Mouse (Mus musculus): ENCODE measurements around the gene Hist1h4f. TPM values are rescaled to one million over a fixed set of nuclear protein-coding genes. Genes with fewer than 3 reads are reported as not detected.

The Hist1h4f gene
- total RNA-seq, 2 experiments from 2014 or later, result 148 to 159 TPM

- intact Hi-C loops (cut with DNase I), result loop anchor here (5.0 kb wide), 1 partner anchor 35 kb away; the partner anchor contains the start of gene Btn1a1
- no peak for DNase-seq (ENCODE audit: extremely low spot score in 1 of 2, low spot score in 2 of 2)
These were observed 49.3 kb downstream of the Hist1h4f start for GRCm38 (mm10) chr13:23502031-23502567.

GRCm38 (mm10) chr13:23501511-23501910 lies 49.9 kb downstream of the Hist1h4f start:
- intact Hi-C loops (cut with DNase I), result loop anchor here (5.0 kb wide), 1 partner anchor 34 kb away; the partner anchor contains the start of gene Btn1a1

More at GRCm38 (mm10) chr13:23501511-23501910, 49.9 kb downstream of the Hist1h4f start:
- DNase-seq (ENCODE audit: extremely low spot score in 1 of 2, low spot score in 2 of 2), result no peak

Small RNA genes lying within 50 kb of the gene (microRNA-seq; reads per million reads assigned to microRNA genes)
- not detected for gene Gm44297
- gene Gm44359, result not detected
- gene Gm44394, result not detected
- gene n-TStga1, result 1.1 reads per million

Other genes with a start within 250 kb of the Hist1h4f start
- 10 to 100 TPM; 38.1 to 40.8 TPM for gene Zfp322a, start 182.4 kb downstream of the Hist1h4f start, total RNA-seq (2021)
- 1 to 10 TPM; 6.3 to 6.5 TPM for gene Abt1, start 127.8 kb downstream of the Hist1h4f start, total RNA-seq (2021)
- not detected for gene Btn1a1, start 85.7 kb downstream of the Hist1h4f start, total RNA-seq (2021)
- gene Btn2a2, start 62.8 kb downstream of the Hist1h4f start, total RNA-seq (2021), result under 1 TPM; 0.75 to 0.88 TPM
- gene Hist1h4h, start 20.6 kb downstream of the Hist1h4f start, total RNA-seq (2021), result 100 to 1,000 TPM; 265 to 270 TPM
- 10 to 100 TPM; 27.0 to 28.3 TPM for gene Hist1h2af, start 17.7 kb downstream of the Hist1h4f start, total RNA-seq (2021)
- gene Hist1h3g, start 16.2 kb downstream of the Hist1h4f start, total RNA-seq (2021), result 10 to 100 TPM in 1 of 2 experiments, 1 to 10 TPM in 1; 9.7 to 10.4 TPM
- gene Hist1h2bh, start 8.3 kb downstream of the Hist1h4f start, total RNA-seq (2021), result 1 to 10 TPM; 1.4 to 1.7 TPM
- gene Hist1h3f, start 7.6 kb downstream of the Hist1h4f start, total RNA-seq (2021), result 10 to 100 TPM; 22.6 to 23.0 TPM
- 1 to 10 TPM; 4.5 to 5.3 TPM for gene Hist1h1d, start 1.6 kb upstream of the Hist1h4f start, total RNA-seq (2021)
- 10 to 100 TPM; 65.0 to 81.2 TPM for gene Hist1h3e, start 10.7 kb upstream of the Hist1h4f start, total RNA-seq (2021)
- gene Hist1h2ae, start 19.6 kb upstream of the Hist1h4f start, total RNA-seq (2021), result 10 to 100 TPM in 1 of 2 experiments, 1 to 10 TPM in 1; 9.5 to 14.3 TPM
- gene Hist1h2bg, start 19.7 kb upstream of the Hist1h4f start, total RNA-seq (2021), result 100 to 1,000 TPM in 1 of 2 experiments, 10 to 100 TPM in 1; 94.0 to 103 TPM
- gene Hist1h2bf, start 22.5 kb upstream of the Hist1h4f start, total RNA-seq (2021), result 10 to 100 TPM; 38.1 to 39.3 TPM
- gene Hist1h2ad, start 22.7 kb upstream of the Hist1h4f start, total RNA-seq (2021), result 1 to 10 TPM; 5.8 to 9.4 TPM
- gene Hist1h3d, start 24.1 kb upstream of the Hist1h4f start, total RNA-seq (2021), result 1 to 10 TPM; 8.4 to 9.1 TPM
- 100 to 1,000 TPM; 134 to 145 TPM for gene Hist1h4d, start 29.9 kb upstream of the Hist1h4f start, total RNA-seq (2021)
- gene Hist1h2be, start 69.5 kb upstream of the Hist1h4f start, total RNA-seq (2021), result 1 to 10 TPM; 6.8 to 7.2 TPM
- 10 to 100 TPM; 62.5 to 68.0 TPM for gene Hist1h1e, start 70.9 kb upstream of the Hist1h4f start, total RNA-seq (2021)
- 1 to 10 TPM; 2.4 to 2.9 TPM for gene Hist1h2ac, start 132.3 kb upstream of the Hist1h4f start, total RNA-seq (2021)
- 10 to 100 TPM; 17.4 to 21.2 TPM for gene Hist1h2bc, start 132.6 kb upstream of the Hist1h4f start, total RNA-seq (2021)
- gene Hist1h1t, start 144.2 kb upstream of the Hist1h4f start, total RNA-seq (2021), result not detected
- 100 to 1,000 TPM in 1 of 2 experiments, 10 to 100 TPM in 1; 94.0 to 104 TPM for gene Hist1h4c, start 146.8 kb upstream of the Hist1h4f start, total RNA-seq (2021)
- 1 to 10 TPM; 2.0 to 2.5 TPM for gene Hfe, start 159.2 kb upstream of the Hist1h4f start, total RNA-seq (2021)
- gene Hist1h1c, start 187.2 kb upstream of the Hist1h4f start, total RNA-seq (2021), result 10 to 100 TPM; 75.9 to 81.0 TPM
- 10 to 100 TPM; 13.2 to 15.0 TPM for gene Hist1h3c, start 194.0 kb upstream of the Hist1h4f start, total RNA-seq (2021)
- 10 to 100 TPM; 25.4 to 26.6 TPM for gene Hist1h2bb, start 195.1 kb upstream of the Hist1h4f start, total RNA-seq (2021)
- gene Hist1h2ab, start 199.5 kb upstream of the Hist1h4f start, total RNA-seq (2021), result 10 to 100 TPM; 43.9 to 44.2 TPM
- gene Hist1h3b, start 200.6 kb upstream of the Hist1h4f start, total RNA-seq (2021), result 10 to 100 TPM; 37.4 to 47.0 TPM
- 10 to 100 TPM; 79.7 to 80.1 TPM for gene Hist1h4b, start 205.4 kb upstream of the Hist1h4f start, total RNA-seq (2021)
- 10 to 100 TPM; 77.4 to 83.3 TPM for gene Hist1h4a, start 209.6 kb upstream of the Hist1h4f start, total RNA-seq (2021)
- gene Hist1h3a, start 210.7 kb upstream of the Hist1h4f start, total RNA-seq (2021), result 10 to 100 TPM; 53.3 to 58.4 TPM
- gene Hist1h1a, start 212.0 kb upstream of the Hist1h4f start, total RNA-seq (2021), result 10 to 100 TPM; 32.9 to 36.8 TPM
- gene Trim38, start 218.3 kb upstream of the Hist1h4f start, total RNA-seq (2021), result under 1 TPM; 0.36 to 0.54 TPM